Mouse (Mus musculus) limb, embryonic 13.5 days (tissue): ENCODE data around the gene Znrf3. TPM values are rescaled to one million over a fixed set of nuclear protein-coding genes. Genes with fewer than 3 reads are reported as not detected.

Experiments used
- ATAC-seq: fragments of 200-750 bp; cut with Nextera tagmentation; 2 replicates; pipeline ENCODE4 v1.8.0; 2017; ENCODE audit warnings: low read depth, moderate number of reproducible peaks, moderate TSS enrichment; ENCODE audit not compliant: low FRiP score
- H3K27ac ChIP-seq: fragments of 300-500 bp; sonication (generic); 2 replicates; pipeline ENCODE4 v1.5.1; 2015; ENCODE audit warnings: inconsistent platforms, mild to moderate bottlenecking, moderate library complexity
- H3K27me3 ChIP-seq: fragments of 300-500 bp; sonication (generic); 2 replicates; pipeline ENCODE4 v1.6.1; 2015; ENCODE audit warnings: mild to moderate bottlenecking, inconsistent platforms
- H3K36me3 ChIP-seq: fragments of 300-500 bp; sonication (generic); 2 replicates; pipeline ENCODE4 v1.6.1; 2015; ENCODE audit warnings: inconsistent platforms, mild to moderate bottlenecking, moderate library complexity
- H3K4me1 ChIP-seq: fragments of 300-500 bp; sonication (generic); 2 replicates; pipeline ENCODE4 v1.6.1; 2015; ENCODE audit warnings: inconsistent platforms
- H3K4me2 ChIP-seq: fragments of 300-500 bp; sonication (generic); replicated peaks from 2 replicates; pipeline ENCODE4 v1.6.1; 2015; ENCODE audit warnings: inconsistent platforms, mild to moderate bottlenecking, moderate library complexity
- H3K4me3 ChIP-seq: fragments of 300-500 bp; sonication (generic); 2 replicates; pipeline ENCODE4 v1.5.1; 2015; ENCODE audit warnings: moderate library complexity, mild to moderate bottlenecking, inconsistent platforms
- H3K9ac ChIP-seq: fragments of 300-500 bp; sonication (generic); 2 replicates; pipeline ENCODE4 v1.6.1; 2015; ENCODE audit warnings: mild to moderate bottlenecking, inconsistent platforms
- H3K9me3 ChIP-seq: fragments of 300-500 bp; sonication (generic); 2 replicates; pipeline ENCODE4 v1.6.1; 2016; ENCODE audit warnings: inconsistent platforms
- WGBS: fragments of 180-500 bp; shearing (Covaris S2); methylation state at CpG from one replicate; pipeline ENCODE4 v1.1.7; 2015; 5-methylcytosine and 5-hydroxymethylcytosine counted together
- polyA plus RNA-seq: library from polyadenylated mRNA; unstranded; fragments of >200 nt; fragmentation: Nextera tagmentation; extraction: Ambion mirVana; gene quantifications from 2 replicates; pipeline ENCODE4 v1.2.1, GENCODE M21; 2015

Znrf3 gene
- polyA plus RNA-seq, 1 experiment from 2014 or later: 14.8 TPM

GRCm38 (mm10) chr11:5414856-5415616 is 29.6 kb downstream of the Znrf3 start:
- Histone ChIP-seq H3K27ac (peak overlapping the region; percentile 86), H3K27me3 (no peaks in the 10 kb centered on the region), H3K36me3 (no peaks in the 10 kb centered on the region; the same call in 1 of the 2 replicates), H3K4me2 (peak overlapping the region; percentile 51), H3K9me3 (no peaks in the 10 kb centered on the region), H3K4me3 (no peak overlapping the region), H3K9ac (no peak overlapping the region), H3K4me1 (peaks cover 72% of the 10 kb centered on the region)
- peak; percentile 45; the same call in 1 of the 2 replicates for ATAC-seq
- WGBS: 12% methylated on average over 2 of the region's 2 CpGs

GRCm38 (mm10) chr11:5412644-5413190 is 31.9 kb downstream of the Znrf3 start:
- peaks cover 64% of the 10 kb centered on the region for H3K4me1 ChIP-seq
- ATAC-seq: no peak
- 56% methylated on average over 2 of the region's 2 CpGs for WGBS

GRCm38 (mm10) chr11:5411577-5411976 is 33.1 kb downstream of the Znrf3 start:
- H3K27me3 ChIP-seq: no peaks in the 10 kb centered on the region
- H3K9ac ChIP-seq: no peak overlapping the region
- no peak overlapping the region for H3K27ac ChIP-seq
- no peak overlapping the region for H3K4me3 ChIP-seq
- H3K4me2 ChIP-seq: no peak overlapping the region; the same call in 1 of the 2 replicates
- H3K36me3 ChIP-seq: no peaks in the 10 kb centered on the region; the same call in 1 of the 2 replicates
- ATAC-seq: no peak
- WGBS: 16% methylated on average over 9 of the region's 9 CpGs
- H3K4me1 ChIP-seq: peaks cover 56% of the 10 kb centered on the region
- H3K9me3 ChIP-seq: 0 out of 2 replicates have a peak, but pooled peaks cover 3% of the 10 kb centered on the region

More at GRCm38 (mm10) chr11:5412644-5413190, 31.9 kb downstream of the Znrf3 start:
- Histone ChIP-seq H3K36me3 (no peaks in the 10 kb centered on the region; the same call in 1 of the 2 replicates), H3K9ac (no peak overlapping the region), H3K4me2 (no peak overlapping the region), H3K27ac (no peak overlapping the region), H3K9me3 (0 out of 2 replicates have a peak, but pooled peaks cover 3% of the 10 kb centered on the region), H3K4me3 (no peak overlapping the region), H3K27me3 (no peaks in the 10 kb centered on the region)

GRCm38 (mm10) chr11:5404180-5404579 is 40.5 kb downstream of the Znrf3 start:
- no peaks in the 10 kb centered on the region for H3K36me3 ChIP-seq
- no peaks in the 10 kb centered on the region for H3K9me3 ChIP-seq
- H3K4me3 ChIP-seq: no peak overlapping the region
- H3K27ac ChIP-seq: no peak overlapping the region; the same call in 1 of the 2 replicates
- no peak overlapping the region for H3K4me2 ChIP-seq
- ATAC-seq: no peak
- no peaks in the 10 kb centered on the region for H3K27me3 ChIP-seq
- 52% methylated on average over 2 of the region's 2 CpGs for WGBS
- peaks cover 19% of the 10 kb centered on the region for H3K4me1 ChIP-seq
- H3K9ac ChIP-seq: no peak overlapping the region; the same call in 1 of the 2 replicates

- no peaks in the 10 kb centered on the region for H3K9me3 ChIP-seq
- no peak overlapping the region for H3K9ac ChIP-seq
- 89% methylated on average over 4 of the region's 4 CpGs for WGBS
- H3K27me3 ChIP-seq: no peaks in the 10 kb centered on the region
- no peak overlapping the region for H3K4me3 ChIP-seq
- H3K4me2 ChIP-seq: no peak overlapping the region
- ATAC-seq: no peak
- peaks cover 19% of the 10 kb centered on the region for H3K4me1 ChIP-seq
- H3K27ac ChIP-seq: no peak overlapping the region
- no peaks in the 10 kb centered on the region for H3K36me3 ChIP-seq
Observed at GRCm38 (mm10) chr11:5402127-5402733, 42.4 kb downstream of the Znrf3 start.

- no peaks in the 10 kb centered on the region for H3K27me3 ChIP-seq
- ATAC-seq: no peak
- H3K4me2 ChIP-seq: no peak overlapping the region
- no peak overlapping the region for H3K4me3 ChIP-seq
- 74% methylated on average over 3 of the region's 3 CpGs for WGBS
- H3K9ac ChIP-seq: no peak overlapping the region
- H3K36me3 ChIP-seq: no peaks in the 10 kb centered on the region
- no peak overlapping the region for H3K27ac ChIP-seq
- H3K9me3 ChIP-seq: no peaks in the 10 kb centered on the region
- H3K4me1 ChIP-seq: peaks cover 7% of the 10 kb centered on the region
Observed at GRCm38 (mm10) chr11:5398301-5399053, 46.2 kb downstream of the Znrf3 start.

GRCm38 (mm10) chr11:5390969-5391831 is 53.4 kb downstream of the Znrf3 start:
- ATAC-seq: no peak
- Histone ChIP-seq H3K4me3 (no peak overlapping the region), H3K36me3 (no peaks in the 10 kb centered on the region), H3K27ac (no peak overlapping the region), H3K4me1 (peaks cover 13% of the 10 kb centered on the region), H3K4me2 (no peak overlapping the region), H3K27me3 (no peaks in the 10 kb centered on the region), H3K9ac (no peak overlapping the region), H3K9me3 (no peaks in the 10 kb centered on the region)
- 10% methylated on average over 4 of the region's 4 CpGs for WGBS

GRCm38 (mm10) chr11:5382652-5383051 is 62.0 kb downstream of the Znrf3 start:
- 49% methylated on average over 2 of the region's 2 CpGs for WGBS
- Histone ChIP-seq H3K27me3 (no peaks in the 10 kb centered on the region), H3K9me3 (no peaks in the 10 kb centered on the region), H3K36me3 (no peaks in the 10 kb centered on the region), H3K4me2 (no peak overlapping the region), H3K27ac (no peak overlapping the region), H3K4me3 (no peak overlapping the region), H3K9ac (no peak overlapping the region), H3K4me1 (peaks cover 20% of the 10 kb centered on the region)
- ATAC-seq: no peak

GRCm38 (mm10) chr11:5381226-5381625 is 63.4 kb downstream of the Znrf3 start:
- Histone ChIP-seq H3K4me3 (no peak overlapping the region), H3K9me3 (no peaks in the 10 kb centered on the region), H3K27ac (no peak overlapping the region), H3K27me3 (no peaks in the 10 kb centered on the region), H3K4me1 (peaks cover 20% of the 10 kb centered on the region), H3K4me2 (no peak overlapping the region), H3K36me3 (no peaks in the 10 kb centered on the region), H3K9ac (no peak overlapping the region)
- 44% methylated on average over 5 of the region's 5 CpGs for WGBS
- peak; percentile 57; the same call in 1 of the 2 replicates for ATAC-seq

GRCm38 (mm10) chr11:5380275-5380674 is 64.4 kb downstream of the Znrf3 start:
- Histone ChIP-seq H3K36me3 (no peaks in the 10 kb centered on the region), H3K4me2 (no peak overlapping the region), H3K4me1 (peaks cover 20% of the 10 kb centered on the region), H3K27ac (no peak overlapping the region), H3K27me3 (no peaks in the 10 kb centered on the region), H3K9me3 (no peaks in the 10 kb centered on the region), H3K9ac (no peak overlapping the region), H3K4me3 (no peak overlapping the region)
- ATAC-seq: no peak
- 81% methylated on average over 3 of the region's 3 CpGs for WGBS

GRCm38 (mm10) chr11:5369176-5369575 is 75.5 kb downstream of the Znrf3 start:
- no peaks in the 10 kb centered on the region for H3K36me3 ChIP-seq
- H3K27me3 ChIP-seq: no peaks in the 10 kb centered on the region
- no peak for ATAC-seq
- no peaks in the 10 kb centered on the region for H3K9me3 ChIP-seq
- WGBS: 77% methylated on average over 10 of the region's 10 CpGs
- H3K4me2 ChIP-seq: no peak overlapping the region
- H3K9ac ChIP-seq: no peak overlapping the region
- no peak overlapping the region for H3K4me3 ChIP-seq
- H3K27ac ChIP-seq: no peak overlapping the region
- H3K4me1 ChIP-seq: 0 out of 2 replicates have a peak, but pooled peaks cover 3% of the 10 kb centered on the region
